Mouse (Mus musculus) small intestine, adult 2 months (tissue): Measurements from ENCODE around the gene Ablim2.

Experiments
- CTCF ChIP-seq: fragments of 200-500 bp; IDR thresholded peaks from 2 replicates; pipeline ENCODE4 v1.5.1; 2012; ENCODE audit warnings: low read depth, mild to moderate bottlenecking, control low read depth, inconsistent platforms, low read length, moderate library complexity, mixed read lengths; ENCODE audit not compliant: insufficient replicate concordance, insufficient read length; ENCODE audit errors: extremely low read depth
- POLR2A ChIP-seq: fragments of 200-500 bp; IDR thresholded peaks from 2 replicates; pipeline ENCODE4 v1.6.1; 2012; ENCODE audit warnings: low read depth, mild to moderate bottlenecking, control low read depth, inconsistent platforms, low read length, moderate library complexity

- TF ChIP-seq POLR2A (no peak), CTCF (no peak)
Measured at GRCm38 (mm10) chr5:35725840-35726239, 31.8 kb upstream of the Ablim2 start.
